Mouse (Mus musculus): ENCODE measurements at regions not wholly inside any gene's neighbourhood (a gene's known extent, or its start where the extent isn't known, plus 50 kb on each side); places are given as distances from the start of the nearest gene placed in this dataset.

DNA sequence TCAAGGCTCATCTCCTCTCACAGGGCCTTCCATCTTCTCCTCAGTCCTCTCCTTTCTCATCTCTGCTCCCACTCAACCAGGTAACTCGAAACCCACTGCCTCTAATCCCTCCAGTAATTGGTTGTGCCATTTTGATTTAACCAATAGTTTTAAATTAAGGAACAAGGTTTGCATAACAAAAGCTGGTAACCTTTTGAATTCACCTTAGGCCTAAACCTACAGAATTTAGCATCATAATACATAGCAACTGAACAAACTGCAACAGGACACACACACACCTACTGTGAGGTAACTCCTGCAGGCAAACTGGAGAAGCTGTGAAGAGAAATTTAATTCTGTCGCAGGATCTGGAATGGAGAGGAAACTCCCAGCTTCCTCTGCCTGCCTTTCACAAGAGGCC lies 66.9 kb upstream of the Mboat1 start:
- Histone ChIP-seq H3K9me3 (replicated peaks; ENCODE audit: control insufficient read depth, low read length) (no peaks in the 10 kb centered on the region), H3K9ac (replicated peaks; ENCODE audit: low read length) (no peak overlapping the region), H3K27ac (replicated peaks; ENCODE audit: low read depth, low read length) (no peak overlapping the region), H3K4me2 (ENCODE audit: low read depth, low read length) (no peak overlapping the region), H3K36me3 (replicated peaks; ENCODE audit: control insufficient read depth, insufficient read depth, low read depth, low read length) (no peaks in the 10 kb centered on the region), H3K27me3 (ENCODE audit: control insufficient read depth, insufficient read depth, low read length) (no peaks in the 10 kb centered on the region), H3K4me1 (ENCODE audit: control insufficient read depth, insufficient read depth, low read length) (no peaks in the 10 kb centered on the region), H3K4me3 (ENCODE audit: low read depth, low read length) (no peak overlapping the region)
- ATAC-seq (replicated peaks; ENCODE audit: insufficient number of reproducible peaks, low FRiP score, low TSS enrichment, low read depth), result no peak
- 52% methylated on average over 2 of the region's 2 CpGs for WGBS
- DNase-seq (ENCODE audit: low spot score), result no peak

GRCm38 (mm10) chr13:30067581-30068375 lies 68.5 kb upstream of the Mboat1 start:
- WGBS, result 62% methylated on average over 6 of the region's 6 CpGs
- no peaks in the 10 kb centered on the region for H3K4me1 ChIP-seq (ENCODE audit: control insufficient read depth, insufficient read depth, low read length)
- H3K4me2 ChIP-seq (ENCODE audit: low read depth, low read length), result no peak overlapping the region
- no peaks in the 10 kb centered on the region for H3K9me3 ChIP-seq (replicated peaks; ENCODE audit: control insufficient read depth, low read length)
- peak; percentile 56 for DNase-seq (ENCODE audit: low spot score)
- no peak overlapping the region for H3K9ac ChIP-seq (replicated peaks; ENCODE audit: low read length)
- no peak overlapping the region for H3K4me3 ChIP-seq (ENCODE audit: low read depth, low read length)
- H3K36me3 ChIP-seq (replicated peaks; ENCODE audit: control insufficient read depth, insufficient read depth, low read depth, low read length), result no peaks in the 10 kb centered on the region
- H3K27ac ChIP-seq (replicated peaks; ENCODE audit: low read depth, low read length), result no peak overlapping the region
- H3K27me3 ChIP-seq (ENCODE audit: control insufficient read depth, insufficient read depth, low read length), result no peaks in the 10 kb centered on the region
- ATAC-seq (replicated peaks; ENCODE audit: insufficient number of reproducible peaks, low FRiP score, low TSS enrichment, low read depth), result no peak; the same call in 1 of the 2 replicates

DNA sequence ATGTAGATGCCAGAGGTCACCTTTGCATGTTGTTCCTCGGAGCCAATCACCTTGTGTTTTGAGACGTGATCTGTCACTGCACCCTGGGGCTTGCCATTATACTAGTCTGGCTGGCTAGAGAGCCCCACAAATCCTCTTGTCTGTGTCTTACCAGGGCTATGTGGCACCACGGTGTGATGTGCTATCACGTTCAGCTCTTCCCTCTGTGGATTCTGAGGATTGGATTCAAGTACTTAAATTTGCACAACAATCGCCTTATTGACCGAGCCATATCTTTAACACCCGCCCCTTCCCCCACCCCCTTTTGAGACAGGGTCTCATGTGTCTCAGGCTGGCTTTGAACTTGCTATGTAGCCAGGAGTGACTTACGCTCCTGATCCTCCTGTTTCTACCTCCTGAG lies 70.8 kb upstream of the Mboat1 start:
- no peaks in the 10 kb centered on the region for H3K9me3 ChIP-seq (replicated peaks; ENCODE audit: control insufficient read depth, low read length)
- no peak overlapping the region for H3K27ac ChIP-seq (replicated peaks; ENCODE audit: low read depth, low read length)
- no peaks in the 10 kb centered on the region for H3K4me1 ChIP-seq (ENCODE audit: control insufficient read depth, insufficient read depth, low read length)
- H3K4me3 ChIP-seq (ENCODE audit: low read depth, low read length), result no peak overlapping the region
- DNase-seq (ENCODE audit: low spot score), result no peak
- no peak overlapping the region for H3K9ac ChIP-seq (replicated peaks; ENCODE audit: low read length)
- H3K4me2 ChIP-seq (ENCODE audit: low read depth, low read length), result no peak overlapping the region
- no peaks in the 10 kb centered on the region for H3K27me3 ChIP-seq (ENCODE audit: control insufficient read depth, insufficient read depth, low read length)
- no peak for ATAC-seq (replicated peaks; ENCODE audit: insufficient number of reproducible peaks, low FRiP score, low TSS enrichment, low read depth)
- 58% methylated on average over 8 of the region's 8 CpGs for WGBS
- H3K36me3 ChIP-seq (replicated peaks; ENCODE audit: control insufficient read depth, insufficient read depth, low read depth, low read length), result no peaks in the 10 kb centered on the region

DNA sequence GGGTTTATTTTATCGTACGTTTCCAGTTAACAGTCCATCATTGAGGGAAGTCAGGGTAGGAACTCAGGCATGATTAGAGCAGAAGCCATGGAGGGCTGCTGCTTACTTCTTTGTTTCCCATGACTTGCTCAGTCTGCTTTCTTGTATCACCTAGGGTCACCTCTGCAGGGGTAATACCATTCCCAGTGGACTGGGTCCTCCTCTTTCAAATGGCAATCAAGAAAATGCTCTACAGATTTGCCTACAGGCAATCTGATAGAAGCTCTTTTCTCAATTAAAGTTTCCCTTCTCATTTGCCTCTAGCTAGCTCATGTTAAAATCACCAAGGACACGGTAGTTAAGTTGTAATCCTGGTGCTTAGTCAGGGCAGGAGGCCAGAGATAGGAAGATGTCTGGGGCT lies 72.5 kb upstream of the Mboat1 start:
- Histone ChIP-seq H3K4me1 (ENCODE audit: control insufficient read depth, insufficient read depth, low read length) (no peaks in the 10 kb centered on the region), H3K9ac (replicated peaks; ENCODE audit: low read length) (no peak overlapping the region), H3K27ac (replicated peaks; ENCODE audit: low read depth, low read length) (no peak overlapping the region), H3K36me3 (replicated peaks; ENCODE audit: control insufficient read depth, insufficient read depth, low read depth, low read length) (no peaks in the 10 kb centered on the region), H3K4me3 (ENCODE audit: low read depth, low read length) (no peak overlapping the region), H3K27me3 (ENCODE audit: control insufficient read depth, insufficient read depth, low read length) (no peaks in the 10 kb centered on the region), H3K4me2 (ENCODE audit: low read depth, low read length) (no peak overlapping the region), H3K9me3 (replicated peaks; ENCODE audit: control insufficient read depth, low read length) (no peaks in the 10 kb centered on the region)
- no peak for DNase-seq (ENCODE audit: low spot score)
- no peak for ATAC-seq (replicated peaks; ENCODE audit: insufficient number of reproducible peaks, low FRiP score, low TSS enrichment, low read depth)
- WGBS, result 69% methylated on average over 3 of the region's 3 CpGs

DNA sequence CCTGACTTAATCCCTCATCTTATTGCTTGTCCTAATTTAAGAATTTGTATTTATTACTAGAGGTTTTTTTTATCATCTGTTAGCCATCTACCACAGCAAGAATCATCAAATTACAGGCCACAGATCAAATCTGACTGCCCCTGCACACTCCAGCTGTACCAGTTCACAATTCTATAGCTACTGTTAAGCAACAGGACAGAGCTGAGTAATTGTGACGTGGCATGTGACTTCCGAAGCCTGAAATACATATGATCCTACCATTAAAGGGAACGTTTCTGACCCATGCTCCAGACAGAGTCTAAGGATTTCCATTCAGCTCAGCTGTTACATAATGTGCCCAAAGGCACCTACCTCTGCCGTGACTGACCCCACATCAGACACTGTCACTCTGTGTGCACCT lies 74.0 kb upstream of the Mboat1 start:
- H3K9me3 ChIP-seq (replicated peaks; ENCODE audit: control insufficient read depth, low read length), result no peaks in the 10 kb centered on the region
- DNase-seq (ENCODE audit: low spot score), result no peak
- 61% methylated on average over 4 of the region's 4 CpGs for WGBS
- H3K4me2 ChIP-seq (ENCODE audit: low read depth, low read length), result no peak overlapping the region
- H3K27me3 ChIP-seq (ENCODE audit: control insufficient read depth, insufficient read depth, low read length), result no peaks in the 10 kb centered on the region
- H3K4me3 ChIP-seq (ENCODE audit: low read depth, low read length), result no peak overlapping the region
- no peaks in the 10 kb centered on the region for H3K4me1 ChIP-seq (ENCODE audit: control insufficient read depth, insufficient read depth, low read length)
- H3K9ac ChIP-seq (replicated peaks; ENCODE audit: low read length), result no peak overlapping the region
- H3K36me3 ChIP-seq (replicated peaks; ENCODE audit: control insufficient read depth, insufficient read depth, low read depth, low read length), result no peaks in the 10 kb centered on the region
- ATAC-seq (replicated peaks; ENCODE audit: insufficient number of reproducible peaks, low FRiP score, low TSS enrichment, low read depth), result no peak
- H3K27ac ChIP-seq (replicated peaks; ENCODE audit: low read depth, low read length), result no peak overlapping the region

DNA sequence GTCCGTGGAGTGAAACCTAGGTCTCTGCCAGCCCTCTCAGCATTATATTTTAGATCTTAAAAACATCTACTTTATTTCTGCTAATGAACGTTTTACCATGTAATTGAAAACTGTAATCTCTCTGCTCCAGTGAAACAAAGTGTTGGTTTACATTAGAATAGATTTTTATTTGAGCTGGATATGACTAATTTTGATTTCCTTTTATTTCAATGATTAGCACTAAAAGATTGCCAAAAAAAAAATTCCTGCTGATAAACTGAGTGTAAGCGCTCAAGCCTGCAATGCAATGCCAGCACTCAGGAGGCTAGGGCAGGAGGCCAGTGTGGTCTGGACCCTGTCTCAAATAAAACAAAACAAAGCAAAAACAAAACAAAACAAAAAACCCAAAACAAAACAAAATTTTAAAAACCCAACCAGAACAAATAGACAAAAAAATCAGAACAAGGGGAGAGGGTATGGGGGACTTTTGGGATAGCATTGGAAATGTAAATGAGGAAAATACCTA lies 69.3 kb upstream of the E2f3 start:
- ATAC-seq (replicated peaks; ENCODE audit: insufficient number of reproducible peaks, low FRiP score, low TSS enrichment, low read depth), result no peak
- H3K36me3 ChIP-seq (replicated peaks; ENCODE audit: control insufficient read depth, insufficient read depth, low read depth, low read length), result no peaks in the 10 kb centered on the region
- DNase-seq (ENCODE audit: low spot score), result no peak
- H3K9me3 ChIP-seq (replicated peaks; ENCODE audit: control insufficient read depth, low read length), result no peaks in the 10 kb centered on the region
- no peak overlapping the region for H3K9ac ChIP-seq (replicated peaks; ENCODE audit: low read length)
- 81% methylated on average over 3 of the region's 3 CpGs for WGBS
- H3K4me2 ChIP-seq (ENCODE audit: low read depth, low read length), result no peak overlapping the region
- H3K27ac ChIP-seq (replicated peaks; ENCODE audit: low read depth, low read length), result no peak overlapping the region
- H3K4me1 ChIP-seq (ENCODE audit: control insufficient read depth, insufficient read depth, low read length), result no peaks in the 10 kb centered on the region
- no peak overlapping the region for H3K4me3 ChIP-seq (ENCODE audit: low read depth, low read length)
- no peaks in the 10 kb centered on the region for H3K27me3 ChIP-seq (ENCODE audit: control insufficient read depth, insufficient read depth, low read length)

DNA sequence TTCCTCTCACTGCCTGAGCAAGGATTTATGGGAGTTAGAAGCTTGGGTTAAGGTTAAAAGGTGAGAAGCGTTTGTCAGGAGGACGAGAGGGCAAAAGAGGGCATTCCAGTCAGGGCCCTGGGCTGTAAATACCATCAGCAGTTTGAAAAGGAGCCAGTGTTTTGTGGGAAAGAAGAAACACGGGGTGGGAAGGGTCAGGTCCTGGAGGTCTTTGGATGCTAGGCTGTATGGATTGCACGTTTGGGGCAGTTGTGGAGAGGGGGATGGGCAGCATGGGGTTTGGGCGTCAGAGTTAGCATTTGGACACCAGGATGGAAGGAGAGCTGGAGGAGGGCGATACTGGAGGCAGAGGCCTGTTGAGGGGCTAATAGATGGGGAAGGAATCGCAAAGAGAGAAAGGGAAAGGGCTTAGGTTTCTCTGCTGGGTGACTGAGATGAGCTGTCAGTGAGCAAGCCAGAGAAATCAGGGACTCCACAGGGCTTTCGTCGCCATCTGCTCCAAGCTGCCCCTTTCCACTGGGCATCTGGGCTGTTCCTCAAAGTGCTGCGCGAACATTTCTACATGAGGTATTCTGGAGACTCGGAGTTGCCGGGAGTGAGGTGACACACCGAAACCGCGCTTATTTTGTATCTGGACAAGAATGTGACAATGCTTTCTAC lies 66.2 kb upstream of the E2f3 start:
- no peak overlapping the region for H3K4me2 ChIP-seq (ENCODE audit: low read depth, low read length)
- no peak overlapping the region for H3K4me3 ChIP-seq (ENCODE audit: low read depth, low read length)
- H3K4me1 ChIP-seq (ENCODE audit: control insufficient read depth, insufficient read depth, low read length), result no peaks in the 10 kb centered on the region
- H3K9me3 ChIP-seq (replicated peaks; ENCODE audit: control insufficient read depth, low read length), result no peaks in the 10 kb centered on the region
- H3K9ac ChIP-seq (replicated peaks; ENCODE audit: low read length), result no peak overlapping the region; the same call in 1 of the 2 replicates
- ATAC-seq (replicated peaks; ENCODE audit: insufficient number of reproducible peaks, low FRiP score, low TSS enrichment, low read depth) (no peak), DNase-seq (ENCODE audit: low spot score) (no peak)
- no peaks in the 10 kb centered on the region for H3K36me3 ChIP-seq (replicated peaks; ENCODE audit: control insufficient read depth, insufficient read depth, low read depth, low read length)
- no peak overlapping the region for H3K27ac ChIP-seq (replicated peaks; ENCODE audit: low read depth, low read length)
- no peaks in the 10 kb centered on the region for H3K27me3 ChIP-seq (ENCODE audit: control insufficient read depth, insufficient read depth, low read length)
- 50% methylated on average over 16 of the region's 16 CpGs for WGBS
